Mouse (Mus musculus) kidney, postnatal 36 days (tissue): ENCODE data around the gene Psmg4.

Experiments
- DNase-seq, 2 experiments: peaks; one replicate each; pipeline ENCODE4 v3.0.0; 2021 to 2022; ENCODE audit warnings: mixed read lengths in 2 of 2

Psmg4 gene

GRCm38 (mm10) chr13:34205216-34205615 is 42.5 kb downstream of the Psmg4 start:
- peak; percentile 32 to 33 for DNase-seq

- DNase-seq, result no peak
Measured at GRCm38 (mm10) chr13:34207714-34208470, 45.1 kb downstream of the Psmg4 start.

- no peak for DNase-seq
Measured at GRCm38 (mm10) chr13:34211261-34211775, 48.6 kb downstream of the Psmg4 start.

GRCm38 (mm10) chr13:34212735-34213212 is 50.0 kb downstream of the Psmg4 start:
- peak; percentile 72 to 79 for DNase-seq

- DNase-seq, result no peak
Measured at GRCm38 (mm10) chr13:34214855-34215254, 52.1 kb downstream of the Psmg4 start.

GRCm38 (mm10) chr13:34218776-34219175 is 56.0 kb downstream of the Psmg4 start:
- no peak for DNase-seq

- DNase-seq, result no peak
Measured at GRCm38 (mm10) chr13:34219728-34220127, 57.0 kb downstream of the Psmg4 start.

GRCm38 (mm10) chr13:34222985-34223384 is 60.2 kb downstream of the Psmg4 start:
- DNase-seq, result peak; percentile 86 to 87

- DNase-seq, result no peak
Measured at GRCm38 (mm10) chr13:34226940-34227339, 64.2 kb downstream of the Psmg4 start.
